10 mouse cellular contexts compared by ENCODE assay signal in genomic region chr6:38921095-38921809, GRCm38 (mm10). TPM values are rescaled to one million over a fixed set of nuclear protein-coding genes. Genes with fewer than 3 reads are reported as not detected.
DNase-seq lines count a peak whose midpoint lies in the region; ATAC-seq lines count a peak whose summit lies in the region.
"Had no signal": no experiment of that assay in that cellular context is flagged by ENCODE, and none has a peak within 500 bp of the region (broad histone marks: within the 10 kb centered on the region; RNA-seq: fewer than 3 reads in every experiment).

No protein-coding gene starts in this region.

- H3K4me3 ChIP-seq in kidney, embryonic 16.5 days (ENCODE audit: low read length): no peak overlapping the region
- no peak overlapping the region for H3K4me3 ChIP-seq in midbrain, embryonic 15.5 days
- H3K4me3 ChIP-seq in neural tube, embryonic 15.5 days (replicated peaks): no peak overlapping the region
- H3K4me3 ChIP-seq: limb, embryonic 12.5 days had no signal

- no peaks in the 10 kb centered on the region for H3K36me3 ChIP-seq in kidney, embryonic 16.5 days (ENCODE audit: insufficient read depth, low read length)
- no peaks in the 10 kb centered on the region for H3K36me3 ChIP-seq in midbrain, embryonic 15.5 days (replicated peaks)
- no peaks in the 10 kb centered on the region for H3K36me3 ChIP-seq in neural tube, embryonic 15.5 days
- H3K36me3 ChIP-seq: limb, embryonic 12.5 days had no signal

- no peak overlapping the region for H3K9ac ChIP-seq in kidney, embryonic 16.5 days (replicated peaks; ENCODE audit: low read length)
- no peak overlapping the region for H3K9ac ChIP-seq in midbrain, embryonic 15.5 days
- H3K9ac ChIP-seq in neural tube, embryonic 15.5 days (replicated peaks): no peak overlapping the region
- H3K9ac ChIP-seq: limb, embryonic 12.5 days had no signal

- WGBS in kidney, embryonic 16.5 days: 62% methylated on average over 17 of the region's 17 CpGs
- 74% methylated on average over 17 of the region's 17 CpGs for WGBS in midbrain, embryonic 15.5 days
- 73% methylated on average over 17 of the region's 17 CpGs for WGBS in neural tube, embryonic 15.5 days

- DNase-seq in kidney, adult 18-20 months: peak; percentile 32
- no peak for DNase-seq in kidney, postnatal 10 days
- DNase-seq in c-Kit-positive CD71-positive TER-119-negative erythroid progenitor cells, embryonic 14.5 days (ENCODE audit: low read depth): peak; percentile 58
- no peak for DNase-seq in cerebellum, adult 11-12 months
- DNase-seq: adrenal gland, postnatal 36 days had no signal

- peak; percentile 32; the same call in 1 of the 2 replicates for ATAC-seq in kidney, embryonic 16.5 days (ENCODE audit: low FRiP score, low TSS enrichment)
- peak; percentile 67 for ATAC-seq in midbrain, embryonic 15.5 days (replicated peaks)
- no peak for ATAC-seq in neural tube, embryonic 15.5 days (ENCODE audit: low FRiP score)
- no peak for ATAC-seq in frontal cortex, adult (ENCODE audit: low TSS enrichment)

- H3K9me3 ChIP-seq in kidney, embryonic 16.5 days (ENCODE audit: low read length): no peaks in the 10 kb centered on the region
- H3K9me3 ChIP-seq in midbrain, embryonic 15.5 days: no peaks in the 10 kb centered on the region
- no peaks in the 10 kb centered on the region for H3K9me3 ChIP-seq in neural tube, embryonic 15.5 days (replicated peaks)
- H3K9me3 ChIP-seq: limb, embryonic 12.5 days had no signal

- peaks cover 40% of the 10 kb centered on the region for H3K4me1 ChIP-seq in kidney, embryonic 16.5 days (ENCODE audit: insufficient read depth, low read length)
- H3K4me1 ChIP-seq in midbrain, embryonic 15.5 days: peaks cover 3% of the 10 kb centered on the region; the same call in 1 of the 2 replicates
- H3K4me1 ChIP-seq in neural tube, embryonic 15.5 days: peaks cover 3% of the 10 kb centered on the region

- H3K4me2 ChIP-seq in kidney, embryonic 16.5 days (replicated peaks; ENCODE audit: low read depth, low read length): no peak overlapping the region
- no peak overlapping the region for H3K4me2 ChIP-seq in midbrain, embryonic 15.5 days
- no peak overlapping the region for H3K4me2 ChIP-seq in neural tube, embryonic 15.5 days
- H3K4me2 ChIP-seq: limb, embryonic 12.5 days had no signal

- H3K27ac ChIP-seq in kidney, embryonic 16.5 days (ENCODE audit: low read length): peak overlapping the region; percentile 79
- H3K27ac ChIP-seq in midbrain, embryonic 15.5 days: no peak overlapping the region
- no peak overlapping the region for H3K27ac ChIP-seq in neural tube, embryonic 15.5 days (replicated peaks)
- H3K27ac ChIP-seq: limb, embryonic 12.5 days had no signal

- H3K27me3 ChIP-seq in kidney, embryonic 16.5 days (ENCODE audit: insufficient read depth, low read length): no peaks in the 10 kb centered on the region
- H3K27me3 ChIP-seq in midbrain, embryonic 15.5 days (replicated peaks): no peaks in the 10 kb centered on the region
- H3K27me3 ChIP-seq in neural tube, embryonic 15.5 days (replicated peaks): no peaks in the 10 kb centered on the region
- H3K27me3 ChIP-seq: limb, embryonic 12.5 days had no signal

RNA-seq across cellular contexts. Expression of gene Hipk2, which starts 45.3 kb away (rescaled TPM):
- 28.0 and 32.8 TPM in 2 replicates for polyA plus RNA-seq in kidney, embryonic 16.5 days (2015; fragmentation: Nextera tagmentation; extraction: Ambion mirVana)
- 43.5 and 45.3 TPM in 2 replicates for polyA plus RNA-seq in midbrain, embryonic 15.5 days (2015; fragmentation: Nextera tagmentation; extraction: Ambion mirVana)
- polyA plus RNA-seq in neural tube, embryonic 15.5 days (2015; fragmentation: Nextera tagmentation; extraction: Ambion mirVana): 32.9 and 33.0 TPM in 2 replicates

RNA-seq across cellular contexts. Expression of gene Tbxas1, which starts 46.0 kb away (rescaled TPM):
- polyA plus RNA-seq in kidney, embryonic 16.5 days (2015; fragmentation: Nextera tagmentation; extraction: Ambion mirVana): 8.4 and 9.2 TPM in 2 replicates
- polyA plus RNA-seq in midbrain, embryonic 15.5 days (2015; fragmentation: Nextera tagmentation; extraction: Ambion mirVana): 2.3 TPM in 2 replicates
- polyA plus RNA-seq in neural tube, embryonic 15.5 days (2015; fragmentation: Nextera tagmentation; extraction: Ambion mirVana): 2.4 and 2.5 TPM in 2 replicates

Comparison
In these comparisons a context has a peak if more than half of its experiments do, and no peak if none do; other contexts are left out.
1. DNase-seq: peak in kidney, adult 18-20 months (single experiment) and c-Kit-positive CD71-positive TER-119-negative erythroid progenitor cells, embryonic 14.5 days (single experiment); none in kidney, postnatal 10 days (single experiment) and cerebellum, adult 11-12 months (single experiment).
2. ATAC-seq: peak in kidney, embryonic 16.5 days (single experiment) and midbrain, embryonic 15.5 days (single experiment); none in neural tube, embryonic 15.5 days (single experiment) and frontal cortex, adult (single experiment).